ENCODE assay signal across 10 mouse cellular contexts in the genomic region with DNA sequence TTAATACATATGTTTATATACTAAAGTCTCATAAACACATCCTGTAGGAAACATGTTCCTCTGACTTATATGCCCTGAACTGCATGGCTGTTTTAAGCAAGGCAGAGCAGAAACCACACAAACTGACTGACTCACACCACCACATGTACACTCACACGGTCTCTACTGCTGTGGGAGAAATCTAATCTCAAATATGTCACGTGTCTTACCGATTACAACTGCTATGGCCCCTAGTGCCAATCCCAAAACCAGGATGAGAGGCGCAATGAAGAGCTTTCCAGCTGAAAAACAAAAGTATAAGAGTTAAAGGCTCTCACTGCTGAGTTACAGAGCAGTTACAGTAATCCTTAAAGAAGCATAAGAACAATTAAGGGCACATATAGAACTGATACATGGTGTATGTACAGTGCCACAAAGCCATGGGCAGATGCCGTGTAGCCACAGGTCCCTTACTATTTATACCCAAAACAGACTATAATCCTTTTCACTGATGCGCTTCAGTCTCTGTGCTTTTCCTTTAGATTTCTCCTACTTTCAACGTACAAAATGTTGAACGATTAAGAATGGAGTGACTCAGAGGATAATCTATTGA. TPM values are rescaled to one million over a fixed set of nuclear protein-coding genes. Genes with fewer than 3 reads are reported as not detected.
"Had no signal": no experiment of that assay in that cellular context is flagged by ENCODE, and none has a peak within 500 bp of the region (broad histone marks: within the 10 kb centered on the region; RNA-seq: fewer than 3 reads in every experiment).

No protein-coding gene starts in this region.

- H3K27me3 ChIP-seq: limb, embryonic 15.5 days; liver, embryonic 12.5 days; megakaryocyte, embryonic 14.5 days; neural tube, embryonic 12.5 days; stomach, embryonic 15.5 days had no signal

- H3K27ac ChIP-seq: kidney, postnatal 0 days; limb, embryonic 15.5 days; liver, embryonic 12.5 days; macrophage; neural tube, embryonic 12.5 days; stomach, embryonic 15.5 days had no signal

- H3K4me1 ChIP-seq: limb, embryonic 15.5 days; liver, embryonic 12.5 days; megakaryocyte, embryonic 14.5 days; neural tube, embryonic 12.5 days; stomach, embryonic 15.5 days had no signal

- ATAC-seq: liver, embryonic 12.5 days had no signal

- H3K9ac ChIP-seq: limb, embryonic 15.5 days; liver, embryonic 12.5 days; lung, embryonic 14.5 days; neural tube, embryonic 12.5 days; stomach, embryonic 15.5 days had no signal

- H3K4me2 ChIP-seq: limb, embryonic 15.5 days; liver, embryonic 12.5 days; lung, embryonic 14.5 days; neural tube, embryonic 12.5 days; stomach, embryonic 15.5 days had no signal

- H3K36me3 ChIP-seq: limb, embryonic 15.5 days; liver, embryonic 12.5 days; neural tube, embryonic 12.5 days; stomach, embryonic 15.5 days had no signal

- H3K4me3 ChIP-seq: limb, embryonic 15.5 days; liver, embryonic 12.5 days; megakaryocyte, embryonic 14.5 days; neural tube, embryonic 12.5 days; stomach, embryonic 15.5 days had no signal

- DNase-seq: thymus, adult 2 months; thymus, postnatal 25 days had no signal

- H3K9me3 ChIP-seq: limb, embryonic 15.5 days; liver, embryonic 12.5 days; megakaryocyte, embryonic 14.5 days; neural tube, embryonic 12.5 days; stomach, embryonic 15.5 days had no signal

RNA-seq across cellular contexts. Expression of gene Tpd52l1, which starts 57.9 kb away (rescaled TPM):
- polyA plus RNA-seq: macrophage had no signal
